Mouse (Mus musculus) Muller cell, postnatal 12 days (primary cell): ENCODE results near the gene AC124108.1.

Source experiments
- DNase-seq: peaks from one replicate; pipeline ENCODE4 v3.0.0-alpha.2; 2015; ENCODE audit errors: inconsistent ontology term

Gene AC124108.1

DNA sequence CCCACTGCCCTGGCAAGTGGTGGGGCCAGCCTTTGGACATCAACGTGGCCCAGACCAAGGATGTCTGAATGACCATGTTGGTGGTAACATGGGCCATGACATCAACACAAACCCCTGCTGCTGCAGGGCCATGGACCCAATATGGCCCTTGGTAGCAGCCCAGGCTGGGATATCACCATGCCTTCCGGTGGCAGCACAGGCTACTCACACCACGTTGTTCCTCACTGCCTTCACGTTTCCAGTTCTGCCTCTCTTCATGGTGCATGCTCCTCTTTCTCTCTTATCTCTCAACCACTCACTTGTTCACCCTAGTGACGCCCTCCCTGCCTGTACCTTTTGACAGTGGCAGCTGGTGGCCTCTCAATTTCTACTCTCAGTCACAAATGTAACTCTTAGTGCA, 53.8 kb downstream of the AC124108.1 start:
- DNase-seq, result no peak

DNA sequence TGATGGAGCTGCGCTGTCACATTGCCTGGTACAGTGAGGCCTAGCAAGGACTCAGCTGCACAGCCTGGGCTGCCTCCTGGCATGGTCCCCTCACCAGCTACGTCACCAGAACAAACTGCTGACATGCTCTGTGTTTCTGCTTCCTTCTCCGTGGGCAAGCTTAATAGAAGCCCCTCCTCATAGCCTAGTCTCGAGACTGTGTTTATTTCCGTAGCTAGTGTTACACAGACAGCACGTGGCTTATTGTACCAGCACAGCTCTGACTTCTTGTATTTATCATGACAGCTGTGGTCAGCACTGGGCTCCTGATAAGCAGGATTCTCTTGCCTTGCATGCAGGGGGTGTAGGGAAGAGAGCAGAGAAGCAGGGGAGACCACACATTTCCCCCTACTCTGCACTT, 54.9 kb downstream of the AC124108.1 start:
- no peak for DNase-seq

DNA sequence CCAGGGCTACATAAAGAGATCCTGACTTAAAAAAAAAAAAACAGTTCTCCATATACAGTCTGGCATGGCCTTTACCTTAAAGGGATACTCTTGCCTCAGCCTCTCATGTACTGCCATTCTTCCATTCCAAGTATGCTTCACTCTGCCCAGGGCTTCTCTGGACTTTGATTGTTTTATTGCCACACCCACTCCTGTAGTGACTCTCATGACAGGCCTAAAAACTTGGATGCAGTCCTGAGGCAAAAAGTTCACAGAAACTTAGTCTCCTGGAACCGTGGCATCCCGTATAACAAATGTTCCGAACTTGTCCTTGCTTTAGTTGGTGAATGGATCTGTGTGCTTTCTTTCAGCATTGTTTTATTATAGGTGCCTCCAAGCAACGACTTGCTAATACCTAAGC, 55.4 kb downstream of the AC124108.1 start:
- no peak for DNase-seq

DNA sequence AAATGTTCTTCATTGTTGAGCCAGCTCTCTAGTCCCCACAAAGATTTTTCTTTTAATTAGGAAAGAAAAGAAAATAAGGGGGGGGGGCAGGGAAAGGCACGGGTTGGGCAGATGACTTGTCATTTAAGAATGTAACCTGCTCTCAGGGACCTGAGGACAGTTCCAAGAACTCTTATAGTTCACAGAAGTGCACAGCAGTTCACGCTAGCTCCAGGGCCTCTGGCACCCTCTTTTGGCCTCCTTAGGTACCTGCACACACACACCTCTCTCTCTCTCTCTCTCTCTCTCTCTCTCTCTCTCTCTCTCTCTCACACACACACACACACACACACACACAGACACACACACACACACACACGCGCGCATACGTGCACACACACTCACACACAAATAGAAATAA, 63.2 kb downstream of the AC124108.1 start:
- no peak for DNase-seq
